Mouse (Mus musculus) lung, postnatal 4 days (tissue): Measurements from ENCODE around the gene Stt3b.

Experiments
- DNase-seq, 2 experiments: peaks; one replicate each; pipeline ENCODE4 v3.0.0; 2021

Stt3b gene

DNA sequence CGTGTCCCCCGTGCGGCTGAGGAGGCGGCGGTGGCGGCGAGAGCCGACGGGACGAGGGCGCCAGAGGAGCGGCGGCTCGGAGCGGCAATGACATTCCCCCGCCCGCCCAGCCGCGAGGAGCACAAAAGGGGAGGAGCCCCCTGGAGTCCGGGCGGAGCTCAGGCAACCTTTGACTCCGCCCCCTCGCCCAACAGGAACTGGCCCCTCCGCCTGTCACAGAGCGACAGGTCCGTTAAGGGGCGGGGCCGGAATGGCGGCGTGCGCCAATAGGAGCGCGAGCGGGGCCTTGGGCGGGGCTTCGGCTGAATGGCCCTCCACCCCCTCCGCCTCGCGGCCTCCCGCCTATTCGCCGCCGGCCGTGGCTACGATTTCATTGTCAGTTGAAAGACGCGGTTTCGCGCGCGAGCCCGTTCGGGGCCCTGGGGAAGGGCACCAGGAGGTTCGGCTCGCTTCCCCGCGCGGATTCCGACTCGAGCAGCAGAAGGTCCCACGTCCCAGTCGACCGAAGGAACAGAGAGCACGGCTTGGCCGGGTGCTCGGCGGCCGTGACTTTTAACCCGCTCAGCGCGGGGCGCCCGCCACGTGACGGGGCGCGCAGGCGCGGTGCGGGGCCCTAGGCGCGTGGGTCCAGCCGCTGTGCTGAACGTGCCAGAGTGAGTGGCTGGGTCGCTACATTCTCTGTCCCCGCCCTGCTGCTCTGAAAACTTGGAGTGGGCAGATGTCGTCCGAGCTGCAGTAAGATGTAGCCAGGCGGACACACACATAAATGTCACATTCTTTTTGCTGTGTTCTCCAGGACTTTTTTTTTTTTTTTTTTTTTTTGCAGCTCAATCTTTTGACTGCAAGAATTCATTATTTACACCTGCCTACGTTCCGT, at the start of gene Stt3b:
TSS of gene Stt3b (minus strand) at position 76 of the 877 bp plus-strand sequence.
- DNase-seq, result peak; percentile 100

DNA sequence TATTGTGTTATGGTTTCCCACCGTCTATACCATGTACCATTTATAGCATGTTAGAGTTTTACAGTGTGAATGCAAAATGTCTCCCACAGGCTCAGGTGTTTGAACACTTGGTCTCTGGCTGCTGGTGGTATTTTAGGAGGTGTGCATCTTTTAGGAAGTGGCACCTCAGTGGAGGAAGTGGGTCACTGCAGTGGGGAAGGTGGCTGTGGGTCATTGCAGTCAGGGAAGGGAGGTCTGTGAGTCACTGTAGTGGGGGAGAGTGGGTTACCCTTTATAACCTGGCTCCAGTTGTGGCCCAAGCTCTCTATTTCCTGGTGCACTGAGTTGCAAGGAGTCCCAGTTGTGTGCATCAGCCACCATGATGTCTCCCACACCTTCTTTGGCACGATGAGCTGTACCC, 48.2 kb upstream of the Stt3b start:
- DNase-seq, result no peak

DNA sequence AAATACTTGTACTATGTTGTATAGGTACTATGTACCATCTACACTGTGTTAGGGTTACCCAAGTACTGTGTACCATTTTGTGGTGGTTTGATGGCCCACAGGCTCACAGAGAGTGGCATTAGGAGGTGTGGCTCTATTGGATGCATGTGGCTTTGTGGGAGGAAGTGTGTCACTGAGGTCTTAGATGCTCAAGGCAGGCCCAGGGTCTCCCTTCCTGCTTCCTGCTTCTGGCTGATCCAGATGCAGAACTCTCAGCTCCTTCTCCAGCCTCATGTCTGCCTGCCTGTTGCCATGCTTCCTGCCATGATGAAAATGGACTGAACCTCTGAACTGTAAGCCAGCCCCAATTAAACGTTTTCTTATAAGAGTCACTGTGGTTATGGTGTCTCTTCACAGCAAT, 47.8 kb upstream of the Stt3b start:
- DNase-seq, result no peak

DNA sequence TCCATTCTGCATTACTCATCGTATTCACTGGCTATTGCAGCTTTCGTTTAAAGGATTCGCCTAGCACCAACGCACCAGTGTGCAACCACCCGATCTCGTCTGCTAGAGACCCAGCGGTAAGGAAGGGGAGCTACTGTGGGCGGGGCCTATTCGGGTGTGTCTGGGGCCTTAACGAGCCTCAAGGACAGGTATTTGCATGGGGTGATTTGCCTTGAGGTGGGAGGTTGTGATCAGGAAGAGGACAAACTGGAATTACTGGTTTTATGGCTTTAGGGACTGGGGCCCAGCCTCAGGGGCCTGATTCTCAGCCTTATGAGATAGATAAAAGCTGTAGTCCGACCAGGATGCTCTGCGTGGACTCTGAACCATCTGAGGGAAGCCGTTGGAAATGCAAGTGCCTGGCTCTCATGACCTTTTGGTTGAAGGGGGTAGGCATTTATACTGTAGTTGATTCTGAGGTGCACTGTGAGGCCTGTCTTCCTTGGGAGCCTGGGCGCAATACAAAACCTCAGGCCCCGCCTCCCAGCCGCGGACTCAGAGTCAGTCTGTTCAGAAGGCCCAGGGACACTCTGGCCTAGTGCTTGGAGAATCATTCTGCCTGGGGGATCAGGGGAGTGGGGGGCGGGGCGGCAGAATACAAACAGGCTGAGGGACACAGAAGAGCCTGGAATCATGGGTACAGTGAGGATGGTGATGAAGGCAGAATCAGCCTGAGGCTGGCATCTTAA, 46.7 kb upstream of the Stt3b start:
- peak; percentile 27 to 64 for DNase-seq

DNA sequence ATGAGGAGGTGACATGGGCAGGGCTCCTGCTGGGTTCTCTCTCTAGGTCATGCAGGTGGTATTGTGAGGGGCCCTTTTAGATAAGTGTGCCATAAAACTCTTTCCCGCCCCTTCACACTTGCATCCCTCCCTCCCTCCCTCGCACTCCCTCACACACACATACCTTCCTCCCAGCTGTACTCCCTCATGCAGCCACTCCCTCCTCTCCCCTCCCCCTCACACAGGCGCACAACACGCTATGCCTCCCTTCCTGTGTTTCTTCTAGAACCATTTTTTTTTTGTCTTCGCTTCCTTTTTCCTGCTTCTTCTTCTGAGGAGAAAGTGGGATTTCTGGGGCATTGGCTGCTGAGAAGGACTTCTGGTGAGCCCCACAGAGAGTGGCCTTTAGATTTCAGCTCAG, 45.8 kb upstream of the Stt3b start:
- no peak for DNase-seq

DNA sequence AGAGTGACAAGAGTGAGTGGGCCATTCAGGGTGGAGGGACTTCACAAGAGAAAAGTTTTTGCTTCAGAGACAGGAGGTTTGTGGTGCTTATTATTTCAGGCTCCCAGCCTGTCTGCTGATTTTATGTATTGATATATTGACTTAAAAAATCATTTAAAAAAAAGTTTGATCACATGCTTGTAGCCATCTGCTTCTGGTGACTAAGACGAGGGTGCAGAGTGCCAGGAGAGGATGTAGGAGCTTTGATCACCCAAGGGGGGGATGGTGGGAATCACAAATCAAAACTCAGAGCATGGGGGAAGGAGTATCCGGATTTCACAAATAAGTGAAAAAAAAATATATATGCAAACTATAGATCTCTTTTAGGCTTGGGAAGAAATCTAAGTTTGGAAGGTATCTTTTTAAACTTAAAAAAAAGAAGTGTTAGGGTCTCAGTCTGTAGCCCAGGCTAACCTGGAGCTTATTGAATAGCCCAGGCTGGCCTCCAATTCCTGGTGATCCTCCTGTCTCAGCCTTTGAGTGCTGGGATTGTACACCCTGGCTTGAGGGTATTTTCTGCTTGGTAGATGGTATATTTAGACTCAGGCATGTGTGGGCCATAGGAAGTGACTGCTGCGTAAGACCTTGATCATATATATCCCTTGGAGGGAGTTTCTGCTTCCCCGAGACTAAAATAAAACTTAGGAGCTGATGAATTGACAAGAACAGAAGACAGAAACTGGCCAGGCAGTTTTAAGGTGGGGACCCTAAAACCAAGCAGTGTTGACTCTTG, 39.7 kb upstream of the Stt3b start:
- no peak for DNase-seq

DNA sequence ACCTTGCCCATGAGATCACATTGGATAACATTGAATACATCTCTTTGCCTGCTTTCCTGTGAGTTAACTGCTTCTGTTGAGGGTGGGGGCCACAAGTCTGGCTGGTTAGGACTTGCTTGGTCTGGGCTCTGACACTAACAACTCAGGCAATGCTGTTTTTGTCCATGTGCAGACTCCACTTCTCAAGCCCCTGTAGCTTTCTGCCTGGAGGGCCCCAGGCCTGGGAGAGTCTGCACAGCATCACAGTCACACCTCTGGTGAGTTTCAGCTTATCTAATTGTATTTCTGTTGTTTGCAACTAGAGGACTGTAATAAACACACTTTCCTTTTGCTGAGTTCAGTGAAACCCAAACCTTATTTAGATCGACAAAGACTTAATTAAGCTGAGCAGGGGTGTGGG, 38.9 kb upstream of the Stt3b start:
- no peak for DNase-seq

DNA sequence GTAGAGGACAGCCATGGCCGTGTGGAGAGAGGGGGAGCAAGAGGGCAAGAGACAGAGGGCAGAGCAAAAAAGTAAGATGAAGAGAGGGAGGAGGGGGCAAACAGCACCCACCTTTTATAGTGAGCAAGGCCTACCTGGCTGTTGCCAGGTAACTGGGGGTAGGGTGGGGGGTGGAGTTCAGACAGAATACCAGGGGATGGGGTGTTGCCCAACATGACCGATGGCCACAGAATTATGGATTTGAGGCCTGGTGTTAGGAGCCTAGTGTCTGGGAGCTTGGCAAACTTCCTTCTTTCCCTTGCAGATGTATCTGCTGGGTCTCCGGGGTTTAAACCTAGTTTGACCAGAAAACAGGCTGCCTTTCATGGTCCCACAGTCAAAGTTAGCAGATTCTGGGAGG, 34.7 kb upstream of the Stt3b start:
- DNase-seq, result no peak

DNA sequence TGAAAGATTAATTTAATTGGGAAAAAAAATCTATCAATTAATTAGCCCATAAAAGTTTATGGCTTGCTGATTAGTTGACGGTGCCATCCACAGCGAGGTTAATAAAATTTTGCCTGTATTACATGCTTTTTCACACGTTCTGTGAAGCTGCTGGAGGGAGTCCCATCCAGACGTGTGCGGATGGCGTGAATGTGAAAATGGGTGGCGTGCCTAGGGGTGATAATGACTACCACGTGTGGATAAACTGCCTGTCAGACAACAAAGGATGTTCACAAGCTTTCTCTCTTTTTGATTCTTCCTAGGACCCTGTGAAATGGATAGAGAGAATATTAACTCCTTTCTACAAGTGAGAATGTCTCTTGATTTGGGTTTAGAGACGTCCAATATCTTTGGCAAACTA, 31.4 kb upstream of the Stt3b start:
- no peak for DNase-seq

DNA sequence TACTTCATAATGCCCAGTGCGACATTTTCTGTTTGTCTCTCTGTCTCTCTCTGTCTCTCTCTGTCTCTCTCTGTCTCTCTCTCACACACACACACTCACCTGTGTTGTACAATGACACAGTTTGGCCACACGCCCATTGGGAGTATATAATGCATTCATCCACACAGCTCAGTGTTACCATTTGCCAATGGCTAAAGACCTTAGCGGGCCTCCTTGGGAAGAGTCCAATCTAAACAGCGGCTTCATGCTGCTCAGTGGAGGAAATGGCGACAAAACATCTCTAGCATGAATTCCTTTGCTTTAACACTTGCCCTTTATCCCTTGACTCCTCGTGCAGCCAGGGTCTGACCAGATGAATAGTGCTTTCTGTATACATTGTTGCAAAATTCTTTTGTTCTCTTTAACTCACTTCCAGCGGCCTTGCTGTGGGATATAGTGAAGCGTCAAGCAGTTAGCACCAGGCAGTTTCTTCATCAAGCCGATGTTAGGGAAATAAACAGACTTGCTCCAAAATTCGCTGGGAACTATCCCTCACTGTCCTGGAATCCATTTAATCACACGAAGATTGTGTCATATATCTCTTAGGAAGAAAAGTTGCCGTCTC, 30.1 kb upstream of the Stt3b start:
- DNase-seq, result peak; percentile 38 to 53

DNA sequence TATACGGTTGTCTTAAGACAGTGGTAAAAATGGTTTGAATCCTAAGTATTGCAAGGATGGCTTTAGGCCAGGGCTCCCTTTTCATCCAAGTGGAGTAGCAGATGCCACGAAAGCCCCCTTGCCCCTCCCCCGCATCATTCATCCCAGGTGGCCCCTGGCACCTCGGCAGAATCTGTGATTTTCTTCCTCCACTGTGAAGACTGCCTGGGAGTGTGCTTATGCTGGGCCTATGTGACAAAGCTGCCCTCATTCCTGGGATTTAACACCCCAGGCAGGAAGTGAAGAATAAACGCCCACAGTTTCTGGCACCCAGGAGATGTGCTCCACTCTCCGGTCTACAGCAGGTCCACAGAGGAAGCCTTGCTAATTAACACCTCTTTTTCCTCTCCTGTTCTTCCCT, 28.6 kb upstream of the Stt3b start:
- no peak for DNase-seq

DNA sequence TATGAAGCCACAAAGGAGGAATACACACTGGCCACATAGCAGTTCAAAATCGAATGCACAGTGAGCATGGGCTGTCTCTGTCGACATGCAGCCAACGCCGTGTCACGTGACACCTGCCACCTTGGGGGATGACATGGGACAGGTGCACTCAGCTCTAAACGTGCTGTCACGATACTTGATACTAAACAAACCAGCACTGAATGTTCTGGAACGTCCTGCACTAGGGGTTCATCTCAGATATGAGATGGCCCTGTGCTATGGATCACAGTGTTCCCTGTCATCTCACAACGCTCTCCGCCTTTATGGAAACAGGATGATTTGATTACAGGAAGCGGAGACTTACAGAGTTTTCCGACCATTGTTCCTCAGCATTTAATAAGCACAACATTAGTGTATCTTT, 22.8 kb upstream of the Stt3b start:
- no peak for DNase-seq

DNA sequence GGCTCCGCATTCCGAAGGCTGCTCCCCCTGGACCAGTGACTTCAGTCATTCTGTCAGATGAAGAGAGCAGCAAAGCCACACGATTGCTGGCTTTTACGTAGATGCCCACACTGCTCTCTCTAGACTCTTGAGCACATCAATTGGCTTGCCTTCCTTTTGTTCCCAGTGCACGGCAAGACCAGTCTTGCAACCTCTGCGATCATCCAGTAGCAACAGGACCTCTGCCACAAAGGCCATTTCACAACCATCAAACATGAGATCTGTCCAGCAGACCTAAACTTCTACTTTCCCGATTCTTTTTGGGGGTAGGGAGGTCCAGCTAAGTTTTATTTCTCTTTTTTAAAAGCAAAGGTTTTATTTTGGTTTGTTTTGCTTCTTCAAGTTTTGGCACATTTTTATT, 22.1 kb upstream of the Stt3b start:
- DNase-seq, result no peak

DNA sequence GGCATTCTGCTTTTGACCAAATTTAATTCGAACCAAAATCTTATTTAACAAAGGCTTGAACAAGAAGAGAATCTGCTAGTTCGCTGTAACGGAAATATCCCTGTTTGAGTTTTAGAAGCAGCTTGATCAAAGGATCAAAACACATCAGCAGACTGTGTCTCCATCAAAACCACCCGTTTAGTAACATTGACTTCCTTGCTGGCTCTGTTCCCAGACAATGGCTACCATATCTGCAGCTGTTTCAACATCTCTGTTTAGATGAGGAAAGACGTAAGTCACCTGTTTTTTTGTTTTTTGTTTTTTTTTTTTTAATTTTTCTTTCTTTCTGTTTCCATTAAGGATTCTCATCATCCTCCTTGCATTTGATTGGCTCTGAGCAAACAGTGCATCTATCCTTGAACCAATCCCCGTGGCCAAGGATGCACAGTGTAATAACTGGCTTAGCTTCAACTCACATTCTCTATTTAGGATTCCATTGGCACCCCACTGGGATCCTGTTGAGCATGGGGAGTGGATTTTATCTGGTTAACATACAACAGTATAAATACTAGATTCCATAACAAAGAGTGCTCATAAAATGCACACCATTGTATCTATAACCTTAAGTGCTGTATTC, 20.7 kb upstream of the Stt3b start:
- peak in 1 of 2 experiments; percentile 60 for DNase-seq

DNA sequence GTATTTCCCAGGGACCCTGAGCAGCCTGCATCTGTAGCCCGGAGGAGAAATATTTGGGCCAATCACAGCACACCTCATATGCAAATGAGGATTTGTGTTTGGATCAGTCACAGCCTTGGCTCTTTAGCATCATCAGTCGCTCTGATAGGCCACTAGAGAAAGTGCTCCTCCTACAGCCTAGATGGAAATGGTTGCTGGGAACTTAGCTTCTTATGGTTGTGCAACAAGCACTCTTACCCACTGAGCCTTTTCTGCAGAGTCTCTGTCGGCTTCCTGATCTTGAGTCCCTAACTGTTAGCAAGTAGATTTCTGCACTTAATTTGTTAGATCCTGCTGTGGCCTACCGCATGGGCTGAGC, 16.3 kb upstream of the Stt3b start:
- DNase-seq, result no peak

DNA sequence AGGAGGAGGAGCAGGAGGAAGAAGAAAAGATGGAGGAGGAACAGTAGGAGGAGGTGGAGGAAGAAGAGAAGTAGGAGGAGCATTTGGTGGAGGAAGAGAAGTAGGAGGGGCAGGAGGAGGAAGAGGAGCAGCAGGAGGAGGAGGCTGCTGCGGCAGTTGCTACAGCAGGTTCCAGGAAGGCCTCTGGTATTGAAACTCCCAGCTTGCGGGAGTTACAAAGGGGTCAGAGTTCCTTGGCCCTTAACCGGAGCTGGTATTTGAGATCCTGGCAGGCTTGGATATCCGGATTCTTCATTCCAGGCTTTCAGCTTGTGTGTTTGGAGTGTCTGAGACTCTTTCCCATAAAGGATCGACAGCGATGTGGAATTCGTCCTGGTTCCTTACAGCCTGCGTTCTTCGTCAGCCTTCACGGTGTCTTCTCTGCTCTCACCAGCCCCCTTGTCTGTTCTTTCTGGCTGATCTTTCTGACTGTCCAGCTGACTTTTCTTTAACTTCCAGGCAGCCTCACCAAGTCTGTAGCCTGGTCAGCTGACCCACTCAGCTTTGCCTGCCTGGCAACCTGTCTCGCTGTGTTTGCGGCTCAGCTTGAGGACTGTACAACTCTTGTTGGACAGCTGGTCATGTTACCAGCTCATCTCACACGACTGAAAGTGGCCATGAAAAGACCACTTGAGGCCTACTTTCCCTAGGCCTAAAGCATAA, 15.8 kb upstream of the Stt3b start:
- DNase-seq, result peak in 1 of 2 experiments; percentile 22

DNA sequence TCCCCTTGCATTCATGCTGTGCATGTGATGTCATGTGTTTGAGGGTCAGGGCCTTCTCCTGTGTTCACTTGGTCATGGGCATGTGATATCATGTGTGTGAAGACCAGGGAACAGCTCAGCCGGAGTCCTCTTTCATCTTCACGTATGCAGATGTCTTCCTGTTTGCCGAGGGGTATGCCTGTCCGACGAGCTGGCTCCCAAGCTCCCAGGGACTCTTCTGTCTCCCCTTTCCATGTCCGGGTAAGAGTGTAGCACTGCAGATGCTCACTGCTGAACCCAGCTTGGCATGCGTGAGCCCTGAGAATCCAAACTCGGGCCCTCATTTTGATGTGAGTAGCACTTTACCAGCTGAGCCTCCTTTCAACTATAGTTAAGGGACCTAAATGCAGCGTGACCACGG, 13.4 kb upstream of the Stt3b start:
- DNase-seq, result no peak

DNA sequence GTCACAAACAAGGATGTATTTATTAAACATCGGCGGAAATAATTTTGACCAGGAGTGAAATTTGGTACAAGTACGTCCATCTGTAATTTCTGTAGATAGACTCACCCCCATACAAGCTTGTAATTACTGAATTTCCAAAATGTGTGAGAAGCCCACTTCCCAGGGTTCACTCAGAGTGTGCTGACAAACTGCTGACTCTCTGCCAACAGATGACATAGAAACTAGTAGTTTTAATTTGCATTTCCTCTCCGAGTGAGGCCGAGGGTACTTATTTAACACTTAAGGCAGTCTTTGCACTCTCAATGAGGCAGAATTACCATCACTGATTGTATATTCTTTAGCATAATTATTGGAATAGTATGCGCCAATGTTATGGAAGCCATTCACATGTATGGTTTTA, 12.2 kb upstream of the Stt3b start:
- DNase-seq, result no peak

DNA sequence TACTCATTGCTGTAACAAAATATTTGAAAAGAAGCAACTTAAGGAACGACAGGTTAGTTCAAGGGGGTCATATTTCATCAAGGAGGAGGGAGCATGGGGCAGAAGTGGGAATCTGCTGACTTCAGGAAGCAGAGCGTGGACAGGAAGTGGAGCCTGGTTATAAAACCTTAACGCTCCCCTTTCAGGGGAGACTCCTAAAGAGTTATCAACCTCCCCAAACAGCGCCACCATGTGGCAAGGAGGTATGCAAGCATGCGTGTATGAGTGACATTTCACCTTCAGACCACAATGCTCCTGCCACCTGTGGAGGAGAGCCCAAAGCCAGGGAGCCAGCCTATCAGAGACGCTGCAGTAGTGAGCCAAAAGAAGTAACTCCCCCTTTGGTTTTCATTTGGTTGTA, 10.8 kb upstream of the Stt3b start:
- DNase-seq, result no peak

DNA sequence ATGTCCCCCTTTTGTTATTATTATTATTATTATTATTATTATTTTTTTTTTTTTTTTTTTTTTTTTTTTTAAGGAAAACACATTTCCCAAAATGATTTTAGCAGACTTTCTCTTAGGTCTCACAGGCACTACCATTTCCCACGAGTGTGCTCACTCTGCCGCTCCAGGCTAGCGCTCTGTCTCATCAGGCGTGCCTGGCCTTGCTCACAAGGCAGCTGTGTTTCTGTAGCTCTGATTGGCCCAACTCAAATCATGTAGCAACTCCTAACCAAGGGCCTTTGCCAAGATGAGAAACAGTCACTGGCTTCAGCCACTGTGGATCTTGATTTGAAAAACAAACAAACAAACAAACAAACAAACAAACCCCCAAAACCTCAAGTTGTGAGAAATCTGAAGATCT, 9.9 kb upstream of the Stt3b start:
- DNase-seq, result no peak

DNA sequence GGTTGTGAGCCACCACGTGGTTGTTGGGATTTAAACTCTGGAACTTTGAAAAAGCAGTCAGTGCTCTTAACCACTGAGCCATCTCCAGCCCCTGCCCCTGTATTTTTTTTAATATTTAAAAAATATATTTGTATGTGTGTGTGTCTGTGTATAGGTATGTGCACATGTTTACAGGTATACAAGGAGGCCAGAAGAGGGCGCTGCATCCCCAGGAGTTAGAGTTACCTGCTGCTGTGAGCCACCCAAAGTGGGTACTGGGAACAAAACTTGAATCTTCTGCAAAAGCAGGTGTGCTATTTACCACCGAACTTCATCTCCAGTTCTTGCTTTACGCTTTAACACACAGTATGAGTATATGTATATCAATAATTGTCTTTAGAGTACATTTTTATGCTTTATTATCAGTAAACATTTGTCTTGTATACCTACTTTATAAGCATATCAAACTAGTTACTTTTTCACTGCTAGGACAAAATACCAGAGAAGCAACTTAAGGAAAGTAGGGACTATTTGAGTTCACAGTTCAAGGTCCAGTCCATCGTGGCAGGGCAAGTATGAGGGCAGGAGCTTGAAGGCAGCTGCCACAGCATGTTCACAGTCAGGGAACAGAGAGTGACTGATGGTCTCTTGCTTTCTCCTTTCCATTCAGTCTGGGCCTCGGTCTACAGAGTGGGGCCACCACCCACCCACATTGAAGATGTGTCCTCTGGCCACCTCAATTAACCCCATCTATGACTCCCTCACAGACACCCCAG, 8.6 kb upstream of the Stt3b start:
- DNase-seq, result no peak
